Mouse (Mus musculus): ENCODE results near the gene C1qtnf12.

Gene C1qtnf12

DNA sequence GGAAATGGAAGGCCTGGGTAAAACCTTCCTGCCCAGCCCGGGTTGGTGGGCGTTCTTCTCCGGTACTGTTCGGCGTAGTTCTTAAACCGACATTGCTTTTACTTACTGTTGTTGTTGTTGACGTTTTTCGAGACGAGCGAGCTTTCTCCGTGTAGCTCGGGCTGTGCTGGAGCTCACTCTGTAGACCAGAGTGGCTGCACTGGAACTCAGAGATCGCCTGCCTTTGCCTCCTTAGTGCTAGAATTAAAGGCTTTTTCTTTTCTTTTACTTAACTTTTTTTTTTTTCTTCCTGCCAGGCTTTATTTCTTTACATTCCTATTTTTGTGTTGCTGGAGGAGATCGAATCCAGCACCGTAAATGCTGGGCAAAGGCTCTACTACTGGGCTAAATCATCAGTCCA, 31.5 kb downstream of the C1qtnf12 start:
- no peak for DNase-seq (ENCODE audit: low spot score)

DNA sequence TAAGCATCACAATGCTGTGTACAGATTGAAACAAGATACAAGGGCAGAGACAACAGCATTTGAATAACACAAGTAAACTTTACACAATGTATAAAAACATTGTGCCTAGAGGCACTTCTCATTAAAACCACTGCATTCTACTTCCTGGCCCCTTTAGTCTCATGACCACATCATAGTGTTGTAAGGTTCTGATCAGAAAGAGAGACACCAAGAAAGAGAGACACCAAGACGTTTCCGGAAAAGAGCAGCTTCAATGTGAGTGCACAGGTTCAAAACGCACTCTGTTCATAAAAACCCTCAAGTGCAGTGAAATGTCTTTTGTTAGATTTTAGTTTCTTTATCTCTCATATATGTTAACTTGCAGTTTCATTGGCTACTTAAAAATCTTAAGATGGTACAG, 42.0 kb downstream of the C1qtnf12 start:
- no peak for DNase-seq (ENCODE audit: low spot score)

DNA sequence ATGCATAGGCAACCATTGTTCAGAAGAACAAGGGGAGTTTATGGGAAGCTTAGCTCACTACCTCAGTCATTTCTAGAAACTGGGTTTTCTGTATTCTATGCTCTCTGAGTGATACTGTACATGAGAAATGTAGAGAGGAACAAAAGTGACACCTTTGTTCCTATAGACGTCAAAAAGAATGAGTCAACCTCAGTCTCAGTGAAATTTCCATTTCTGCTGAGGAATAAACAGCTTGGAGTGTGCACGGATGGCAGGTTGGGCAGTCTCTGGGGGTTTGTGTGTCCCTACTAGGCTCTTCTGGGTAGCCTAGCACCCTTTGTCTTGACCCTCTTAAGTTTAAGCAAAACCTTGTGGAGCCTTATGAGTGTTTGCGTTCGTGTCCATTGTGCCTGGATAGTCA, 46.3 kb downstream of the C1qtnf12 start:
- DNase-seq (ENCODE audit: low spot score): no peak

DNA sequence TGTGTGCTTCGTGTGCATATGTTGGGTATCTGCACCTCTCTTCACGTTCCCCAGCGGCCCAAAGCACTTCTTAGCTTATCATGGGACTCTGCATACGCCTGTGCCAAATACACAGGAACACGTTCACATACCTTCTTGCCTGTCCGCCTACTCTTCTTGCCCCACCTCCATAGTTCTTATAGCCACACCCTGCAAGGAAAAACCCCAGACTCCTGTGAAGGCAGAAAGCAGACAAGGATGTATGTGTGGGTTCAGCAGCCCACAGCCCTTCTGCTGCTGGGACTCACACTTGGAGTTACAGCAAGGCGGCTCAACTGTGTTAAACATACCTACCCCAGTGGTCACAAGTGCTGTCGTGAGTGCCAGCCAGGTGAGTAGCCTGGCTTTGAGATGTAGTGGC, 51.5 kb downstream of the C1qtnf12 start, which contains the start of gene Tnfrsf4:
TSS of gene Tnfrsf4 (plus strand) at position 207 of the 400 bp plus-strand sequence.
- DNase-seq (ENCODE audit: low spot score): no peak

DNA sequence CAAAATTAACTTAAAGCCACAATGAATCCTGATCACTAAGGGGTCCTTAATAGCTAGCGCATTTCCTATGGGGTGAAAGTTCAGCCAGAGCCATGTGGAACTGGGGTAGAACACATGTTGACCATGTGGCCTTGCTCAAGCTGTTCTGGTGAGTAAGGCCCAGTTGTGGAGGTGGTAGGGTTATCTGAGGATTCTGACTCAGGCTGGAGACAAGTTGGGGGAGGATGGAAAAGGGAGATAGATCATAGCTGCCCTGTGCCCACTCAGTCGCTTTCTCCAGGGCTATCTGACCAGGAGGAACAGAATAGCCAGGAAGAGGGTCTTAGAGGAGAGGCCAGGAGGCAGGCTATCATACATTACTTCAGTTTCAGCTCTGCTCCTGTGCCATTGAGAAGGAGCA, 52.3 kb downstream of the C1qtnf12 start:
- DNase-seq (ENCODE audit: low spot score): no peak
